Mouse (Mus musculus) testis, adult 2 months (tissue): Measurements from ENCODE around the gene Tbc1d21.

Source experiments
- CTCF ChIP-seq: fragments of 200-500 bp; IDR thresholded peaks from 2 replicates; pipeline ENCODE4 v1.5.1; 2012; ENCODE audit warnings: low read depth, mild to moderate bottlenecking, inconsistent platforms, low read length, moderate library complexity; ENCODE audit not compliant: control insufficient read depth, insufficient read depth, insufficient replicate concordance
- POLR2A ChIP-seq: fragments of 200-500 bp; IDR thresholded peaks from 2 replicates; pipeline ENCODE4 v1.6.1; 2012; ENCODE audit warnings: low read depth, mild to moderate bottlenecking, inconsistent platforms, low read length, moderate library complexity; ENCODE audit not compliant: control insufficient read depth

DNA sequence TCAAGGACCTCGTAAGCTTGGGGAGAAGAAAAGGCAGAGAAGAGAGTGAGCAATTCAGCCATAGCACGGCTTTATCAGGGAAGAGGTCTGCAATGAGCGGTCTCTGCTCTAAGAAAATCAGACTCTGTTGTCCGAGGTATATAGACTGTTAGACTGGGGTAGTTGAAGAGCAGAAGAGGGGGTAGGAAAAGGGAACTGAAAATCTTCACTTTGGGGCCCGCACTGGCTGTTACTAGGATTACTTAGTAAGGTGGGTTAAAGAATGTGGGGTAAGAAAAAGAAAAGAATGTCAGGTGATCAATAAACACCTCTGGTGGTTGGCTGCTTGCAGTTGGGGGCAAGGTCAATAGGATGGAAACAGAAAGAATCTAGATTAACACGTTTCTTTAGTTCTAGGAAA is 17.0 kb downstream of the Tbc1d21 start:
- no peak for TF ChIP-seq POLR2A
- TF ChIP-seq CTCF, result no peak
